Mouse (Mus musculus) heart, embryonic 12.5 days (tissue): ENCODE results near the gene Prc1. TPM values are rescaled to one million over a fixed set of nuclear protein-coding genes. Genes with fewer than 3 reads are reported as not detected.
A peak's percentile ranks its signal among the peaks of the same experiment; 100 is the strongest.

Experiments used
- ATAC-seq: fragments of 200-750 bp; cut with Nextera tagmentation; 2 replicates; pipeline ENCODE4 v1.8.0; 2017; ENCODE audit warnings: moderate TSS enrichment, moderate library complexity; ENCODE audit not compliant: insufficient number of reproducible peaks, low FRiP score
- H3K27ac ChIP-seq: fragments of 300-500 bp; sonication (generic); 2 replicates; pipeline ENCODE4 v1.5.1; 2016; ENCODE audit warnings: mild to moderate bottlenecking, moderate library complexity; ENCODE audit not compliant: poor library complexity, severe bottlenecking
- H3K27me3 ChIP-seq: fragments of 300-500 bp; sonication (generic); replicated peaks from 2 replicates; pipeline ENCODE4 v1.6.1; 2016; ENCODE audit warnings: mild to moderate bottlenecking, moderate library complexity
- H3K36me3 ChIP-seq: fragments of 300-500 bp; sonication (generic); 2 replicates; pipeline ENCODE4 v1.6.1; 2016; ENCODE audit warnings: mild to moderate bottlenecking, moderate library complexity
- H3K4me1 ChIP-seq: fragments of 300-500 bp; sonication (generic); replicated peaks from 2 replicates; pipeline ENCODE4 v1.6.1; 2016; ENCODE audit warnings: mild to moderate bottlenecking
- H3K4me2 ChIP-seq: fragments of 300-500 bp; sonication (generic); 2 replicates; pipeline ENCODE4 v1.6.1; 2016; ENCODE audit warnings: mild to moderate bottlenecking, moderate library complexity
- H3K4me3 ChIP-seq: fragments of 300-500 bp; sonication (generic); 2 replicates; pipeline ENCODE4 v1.5.1; 2016; ENCODE audit warnings: mild to moderate bottlenecking
- H3K9ac ChIP-seq: fragments of 300-500 bp; sonication (generic); 2 replicates; pipeline ENCODE4 v1.6.1; 2016; ENCODE audit warnings: mild to moderate bottlenecking, moderate library complexity
- H3K9me3 ChIP-seq: fragments of 300-500 bp; sonication (generic); replicated peaks from 2 replicates; pipeline ENCODE4 v1.6.1; 2016; ENCODE audit warnings: mild to moderate bottlenecking, moderate library complexity
- WGBS: fragments of 180-500 bp; shearing (Covaris S2); methylation state at CpG from one replicate; pipeline ENCODE4 v1.1.7; 2016; 5-methylcytosine and 5-hydroxymethylcytosine counted together
- polyA plus RNA-seq: library from polyadenylated mRNA; unstranded; fragments of >200 nt; fragmentation: Nextera tagmentation; extraction: Ambion mirVana; gene quantifications from 2 replicates; pipeline ENCODE4 v1.2.1, GENCODE M21; 2016

The Prc1 gene
- polyA plus RNA-seq, 1 experiment from 2014 or later: 137 TPM

DNA sequence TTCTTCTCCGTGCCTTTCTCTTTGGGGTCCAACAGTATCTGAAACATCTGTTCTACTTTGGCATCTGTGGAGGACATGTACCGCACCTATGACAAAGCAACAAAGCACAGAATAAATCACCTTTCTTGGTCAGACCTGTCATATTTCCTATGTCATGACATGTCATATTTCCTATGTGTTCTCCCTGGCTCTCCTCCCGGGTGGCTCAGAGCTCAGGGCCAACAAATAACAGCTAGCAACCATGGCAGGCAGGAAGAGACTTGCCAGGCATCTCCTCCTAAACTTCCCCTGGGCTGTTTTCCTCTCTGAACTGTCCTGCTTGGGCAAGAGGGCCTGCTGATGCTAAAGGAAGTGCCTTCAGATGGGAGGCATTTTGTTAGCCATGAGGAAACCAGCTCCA is 42.7 kb downstream of the Prc1 start:
- Histone ChIP-seq H3K4me3 (no peak overlapping the region), H3K27me3 (no peaks in the 10 kb centered on the region), H3K4me2 (no peak overlapping the region), H3K9me3 (peaks cover 6% of the 10 kb centered on the region; the same call in 1 of the 2 replicates), H3K4me1 (peaks cover 24% of the 10 kb centered on the region), H3K9ac (no peak overlapping the region), H3K27ac (no peak overlapping the region), H3K36me3 (peaks cover 58% of the 10 kb centered on the region)
- 88% methylated on average over 3 of the region's 3 CpGs for WGBS
- ATAC-seq: no peak

GRCm38 (mm10) chr7:80339371-80339770 is 45.1 kb downstream of the Prc1 start:
- Histone ChIP-seq H3K4me3 (peak overlapping the region; percentile 79), H3K27ac (peak overlapping the region; percentile 48; the same call in 1 of the 2 replicates)

GRCm38 (mm10) chr7:80339793-80340628 is 45.8 kb downstream of the Prc1 start:
- Histone ChIP-seq H3K4me1 (peaks cover 41% of the 10 kb centered on the region), H3K4me3 (peak overlapping the region; percentile 79), H3K4me2 (peak overlapping the region; percentile 89), H3K27ac (peak overlapping the region; percentile 78), H3K9me3 (no peaks in the 10 kb centered on the region), H3K27me3 (no peaks in the 10 kb centered on the region), H3K36me3 (peaks cover 27% of the 10 kb centered on the region), H3K9ac (peak overlapping the region; percentile 83)
- under 1% methylated on average over 45 of the region's 45 CpGs for WGBS
- ATAC-seq: peak; percentile 97

More at GRCm38 (mm10) chr7:80339371-80339770, 45.1 kb downstream of the Prc1 start:
- H3K4me1 ChIP-seq: peaks cover 41% of the 10 kb centered on the region
- peaks cover 33% of the 10 kb centered on the region for H3K36me3 ChIP-seq
- H3K9ac ChIP-seq: peak overlapping the region; percentile 83
- 9% methylated on average over 17 of the region's 17 CpGs for WGBS
- no peaks in the 10 kb centered on the region for H3K9me3 ChIP-seq
- no peaks in the 10 kb centered on the region for H3K27me3 ChIP-seq
- no peak for ATAC-seq
- peak overlapping the region; percentile 89 for H3K4me2 ChIP-seq

DNA sequence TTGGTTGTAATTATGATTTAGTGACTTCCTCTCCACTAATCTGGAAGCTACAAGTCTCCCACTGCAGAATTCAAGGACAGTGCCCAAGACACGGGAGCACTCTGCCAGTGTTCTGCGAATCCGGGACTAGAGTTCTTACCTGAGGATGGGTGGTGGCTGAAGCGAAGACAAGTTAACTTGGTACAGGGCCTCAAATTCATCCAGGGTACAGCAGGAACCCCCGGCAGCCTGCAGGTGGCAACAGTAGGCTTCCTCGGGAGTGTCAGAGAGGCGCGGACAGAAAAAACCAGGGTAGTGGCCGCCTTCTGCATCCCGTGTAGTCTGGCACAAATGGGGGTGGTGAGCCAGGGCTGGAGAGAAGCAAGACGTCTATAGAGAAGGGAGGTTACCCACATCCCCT is 46.5 kb downstream of the Prc1 start, which contains the start of gene Unc45a:
Unc45a (minus strand) TSS at position 213 of the 400 bp plus-strand sequence.
- H3K36me3 ChIP-seq: peaks cover 24% of the 10 kb centered on the region
- 2% methylated on average over 11 of the region's 11 CpGs for WGBS
- H3K4me3 ChIP-seq: peak within 1 kb of the TSS; percentile 79
- H3K9me3 ChIP-seq: 0 out of 2 replicates have a peak, but pooled peaks cover 4% of the 10 kb centered on the region
- peak within 1 kb of the TSS; percentile 83 for H3K9ac ChIP-seq
- H3K27me3 ChIP-seq: no peaks in the 10 kb centered on the region
- H3K27ac ChIP-seq: peak within 1 kb of the TSS; percentile 78
- peaks cover 43% of the 10 kb centered on the region for H3K4me1 ChIP-seq
- peak within 1 kb of the TSS; percentile 89 for H3K4me2 ChIP-seq
- peak; percentile 68 for ATAC-seq

DNA sequence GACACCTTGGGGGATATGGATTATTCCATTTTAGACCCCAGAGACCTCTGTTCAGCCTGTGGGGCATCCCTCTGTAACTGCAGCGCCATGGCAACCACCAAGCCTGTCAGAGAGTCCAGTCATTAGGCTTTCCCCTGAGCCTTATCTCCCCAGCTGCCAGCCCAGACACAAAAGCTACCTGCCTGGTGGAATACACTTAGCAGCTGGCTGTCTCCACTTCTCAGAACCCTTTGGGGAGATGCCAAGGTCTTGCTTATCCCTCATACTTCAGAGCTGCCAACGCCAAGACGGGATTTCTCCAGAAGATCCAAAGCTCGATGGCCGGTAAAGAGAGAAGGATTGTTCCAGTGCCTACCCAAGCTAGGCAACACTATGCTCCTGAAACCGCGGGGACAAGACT is 47.5 kb downstream of the Prc1 start:
- Histone ChIP-seq H3K4me1 (peaks cover 48% of the 10 kb centered on the region), H3K4me3 (no peak overlapping the region), H3K9ac (no peak overlapping the region), H3K27ac (no peak overlapping the region), H3K4me2 (no peak overlapping the region), H3K27me3 (no peaks in the 10 kb centered on the region), H3K36me3 (peaks cover 14% of the 10 kb centered on the region), H3K9me3 (0 out of 2 replicates have a peak, but pooled peaks cover 4% of the 10 kb centered on the region)
- WGBS: 54% methylated on average over 7 of the region's 7 CpGs
- no peak for ATAC-seq

- H3K36me3 ChIP-seq: peaks cover 4% of the 10 kb centered on the region; the same call in 1 of the 2 replicates
- H3K9me3 ChIP-seq: 0 out of 2 replicates have a peak, but pooled peaks cover 4% of the 10 kb centered on the region
- ATAC-seq: no peak
- H3K4me3 ChIP-seq: peak within 1 kb of the TSS; percentile 69
- WGBS: under 1% methylated on average over 25 of the region's 25 CpGs
- peak within 1 kb of the TSS; percentile 64; the same call in 1 of the 2 replicates for H3K27ac ChIP-seq
- peaks cover 50% of the 10 kb centered on the region for H3K4me1 ChIP-seq
- no peaks in the 10 kb centered on the region for H3K27me3 ChIP-seq
- H3K9ac ChIP-seq: peak within 1 kb of the TSS; percentile 92
- H3K4me2 ChIP-seq: peak within 1 kb of the TSS; percentile 77
Measured at GRCm38 (mm10) chr7:80342858-80343257, 48.6 kb downstream of the Prc1 start, which contains the start of gene Hddc3. TSS of gene Hddc3 (plus strand) at chr7:80343104.

DNA sequence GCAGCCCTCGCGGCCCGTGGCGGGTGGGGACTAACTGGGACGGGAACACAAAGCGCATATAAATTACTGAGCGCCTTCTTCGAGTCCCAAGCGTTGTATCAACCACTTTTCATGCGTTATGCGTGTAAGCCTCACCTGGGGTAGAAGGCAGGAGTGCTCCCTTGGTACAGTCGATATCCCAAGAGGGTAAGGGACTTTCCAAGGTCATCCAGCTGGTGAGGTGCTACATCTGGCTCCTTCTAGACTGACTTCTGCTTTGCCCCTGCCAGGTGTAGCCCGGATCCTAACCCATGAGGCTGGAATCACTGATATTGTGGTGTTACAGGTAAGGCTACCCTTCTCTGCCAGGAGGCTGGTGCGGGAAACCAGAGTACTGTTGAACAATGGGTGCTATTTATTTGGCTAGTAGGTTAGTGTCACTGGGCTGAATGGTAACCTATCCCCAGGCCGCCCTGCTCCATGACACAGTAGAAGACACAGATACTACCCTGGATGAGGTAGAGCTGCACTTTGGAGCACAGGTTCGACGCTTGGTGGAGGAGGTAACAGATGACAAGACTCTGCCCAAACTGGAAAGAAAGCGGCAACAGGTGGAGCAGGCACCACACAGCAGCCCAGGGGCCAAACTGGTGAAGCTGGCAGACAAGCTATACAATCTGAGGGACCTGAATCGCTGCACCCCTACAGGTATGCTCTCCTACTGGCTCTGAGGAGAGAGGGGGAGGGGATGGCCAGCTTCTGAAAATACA is 49.2 kb downstream of the Prc1 start:
- peaks cover 47% of the 10 kb centered on the region for H3K4me1 ChIP-seq
- ATAC-seq: no peak
- peak overlapping the region; percentile 77 for H3K4me2 ChIP-seq
- H3K9me3 ChIP-seq: 0 out of 2 replicates have a peak, but pooled peaks cover 4% of the 10 kb centered on the region
- H3K36me3 ChIP-seq: peaks cover 4% of the 10 kb centered on the region; the same call in 1 of the 2 replicates
- H3K9ac ChIP-seq: peak overlapping the region; percentile 92
- no peaks in the 10 kb centered on the region for H3K27me3 ChIP-seq
- H3K27ac ChIP-seq: peak overlapping the region; percentile 64; the same call in 1 of the 2 replicates
- H3K4me3 ChIP-seq: peak overlapping the region; percentile 69
- WGBS: 24% methylated on average over 19 of the region's 19 CpGs

DNA sequence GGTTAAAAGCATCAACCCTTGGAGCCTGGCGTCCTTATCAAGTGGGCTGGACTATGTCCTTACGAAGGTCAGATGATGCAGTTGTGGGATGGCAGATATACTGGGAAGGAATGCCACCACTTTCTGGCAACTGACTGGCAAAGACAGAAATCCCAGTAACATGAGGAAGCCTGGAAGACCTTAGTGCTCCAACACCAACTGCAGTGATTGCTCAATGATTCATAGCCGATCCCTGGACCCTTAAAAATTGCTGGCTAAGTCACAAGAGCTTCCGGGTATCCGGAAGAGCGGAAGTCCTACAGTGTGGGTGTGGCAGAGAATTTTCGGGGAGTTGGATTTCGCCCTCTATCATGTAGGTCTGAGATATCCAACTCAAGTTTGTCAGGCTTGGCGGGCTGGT is 51.9 kb downstream of the Prc1 start:
- Histone ChIP-seq H3K9me3 (0 out of 2 replicates have a peak, but pooled peaks cover 4% of the 10 kb centered on the region), H3K4me2 (no peak overlapping the region), H3K9ac (no peak overlapping the region), H3K27ac (no peak overlapping the region), H3K4me3 (no peak overlapping the region), H3K36me3 (peaks cover 22% of the 10 kb centered on the region), H3K27me3 (no peaks in the 10 kb centered on the region), H3K4me1 (peaks cover 31% of the 10 kb centered on the region)
- 78% methylated on average over 9 of the region's 9 CpGs for WGBS
- no peak for ATAC-seq

DNA sequence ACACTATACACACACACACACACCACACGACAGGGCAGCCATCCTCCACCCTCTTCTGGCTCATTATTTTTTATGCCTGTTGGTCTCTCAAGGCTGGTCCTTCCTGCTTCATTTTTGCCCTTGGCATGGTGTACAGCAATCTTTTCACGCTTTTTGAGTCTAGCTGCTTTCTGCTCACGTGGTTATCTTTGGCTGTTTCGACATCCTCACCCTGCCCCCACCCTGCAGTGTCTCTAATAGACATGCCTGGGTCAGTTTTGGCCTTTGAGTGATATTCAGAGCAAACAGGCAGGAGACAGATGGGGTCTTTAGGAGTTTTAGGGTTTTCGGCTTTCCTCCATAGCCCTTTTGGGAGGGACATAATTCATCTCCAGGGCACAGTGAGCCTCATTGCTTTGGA is 52.6 kb downstream of the Prc1 start:
- Histone ChIP-seq H3K27ac (no peak overlapping the region), H3K4me2 (no peak overlapping the region), H3K4me1 (peaks cover 26% of the 10 kb centered on the region), H3K4me3 (no peak overlapping the region), H3K27me3 (no peaks in the 10 kb centered on the region), H3K9me3 (0 out of 2 replicates have a peak, but pooled peaks cover 4% of the 10 kb centered on the region), H3K9ac (no peak overlapping the region), H3K36me3 (peaks cover 27% of the 10 kb centered on the region)
- no peak for ATAC-seq
- 66% methylated on average over 5 of the region's 5 CpGs for WGBS

DNA sequence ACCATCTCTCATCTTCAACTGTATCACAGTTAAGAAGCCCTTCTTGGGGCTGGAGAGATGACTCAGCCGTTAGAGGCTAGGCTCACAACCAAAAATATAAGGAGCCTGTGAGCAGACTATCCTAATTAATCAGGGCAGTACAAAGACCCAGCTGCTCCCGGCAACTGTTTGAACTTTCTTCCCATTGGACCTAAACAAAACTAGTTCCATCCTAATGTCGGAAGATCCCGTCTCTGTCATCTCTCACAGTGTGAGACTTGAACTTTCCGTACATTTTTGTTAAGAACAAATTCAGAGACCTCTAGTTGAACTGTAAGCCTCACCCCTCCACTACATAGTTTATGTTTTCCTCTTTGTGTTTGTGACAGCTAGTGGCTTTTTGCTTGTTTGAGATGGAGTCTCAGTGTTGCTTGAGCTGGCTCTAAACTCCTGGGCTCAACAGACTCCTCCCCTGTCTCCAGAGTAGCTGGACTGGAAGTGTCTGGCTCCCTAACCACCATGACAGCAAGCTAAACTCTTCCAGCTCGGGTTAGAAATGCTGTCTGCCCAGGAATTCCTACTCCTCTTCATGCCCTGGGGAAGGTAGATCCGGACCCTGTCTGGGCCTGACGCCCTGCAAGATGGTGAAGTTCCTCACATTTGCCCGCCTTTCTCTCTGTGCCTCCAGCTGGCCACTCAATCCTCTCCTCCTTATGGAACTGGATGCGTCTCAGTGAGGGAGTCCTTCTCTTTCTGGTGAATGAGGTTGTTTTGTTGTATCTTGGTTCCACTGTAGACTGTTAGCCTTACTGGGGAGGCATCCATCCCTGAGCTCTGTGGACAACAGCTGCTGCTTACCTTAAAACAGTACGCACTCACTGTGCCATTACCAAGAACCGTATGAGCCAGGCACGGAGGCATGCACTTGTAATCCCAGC is 53.7 kb downstream of the Prc1 start:
- no peak overlapping the region for H3K4me2 ChIP-seq
- WGBS: 68% methylated on average over 13 of the region's 13 CpGs
- H3K9me3 ChIP-seq: 0 out of 2 replicates have a peak, but pooled peaks cover 4% of the 10 kb centered on the region
- H3K27ac ChIP-seq: no peak overlapping the region
- no peak overlapping the region for H3K4me3 ChIP-seq
- H3K9ac ChIP-seq: no peak overlapping the region
- peaks cover 17% of the 10 kb centered on the region for H3K4me1 ChIP-seq
- no peaks in the 10 kb centered on the region for H3K27me3 ChIP-seq
- peaks cover 37% of the 10 kb centered on the region for H3K36me3 ChIP-seq
- ATAC-seq: no peak
